Mouse (Mus musculus): ENCODE measurements at regions not wholly inside any gene's neighbourhood (a gene's known extent, or its start where the extent isn't known, plus 50 kb on each side); places are given as distances from the start of the nearest gene placed in this dataset.

DNA sequence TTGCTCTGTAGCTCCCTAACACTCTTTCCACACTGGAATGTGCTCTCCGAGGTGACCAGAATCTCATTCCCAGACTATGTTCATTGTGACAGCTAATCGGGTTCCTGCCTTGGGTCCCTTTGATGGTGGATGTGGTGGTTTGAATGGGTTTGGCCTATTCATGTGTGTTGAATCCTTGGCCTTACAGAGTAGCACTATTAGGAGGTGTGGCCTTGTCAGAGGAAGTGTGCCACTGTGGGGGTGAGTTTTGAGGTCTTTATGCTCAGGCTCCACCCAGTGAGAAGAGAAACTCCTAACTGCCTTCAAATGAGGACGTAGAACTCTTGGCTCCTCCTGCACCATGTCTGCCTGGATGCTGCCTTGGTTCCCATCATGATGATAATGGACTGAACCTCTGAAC, 232.8 kb downstream of the Sipa1l2 start:
- Histone ChIP-seq H3K27me3 (replicated peaks) (no peaks in the 10 kb centered on the region), H3K4me2 (ENCODE audit: insufficient read depth, low read depth, poor library complexity, severe bottlenecking) (no peak overlapping the region), H3K79me2 (replicated peaks; ENCODE audit: control insufficient read depth, extremely low read depth, insufficient read depth, poor library complexity, severe bottlenecking) (no peaks in the 10 kb centered on the region), H3K4me3 (replicated peaks in 1 of 3; ENCODE audit: low read depth in 2 of 3, low read length in 2 of 3, poor library complexity in 1 of 3) (no peak overlapping the region), H3K4me1 (ENCODE audit: control insufficient read depth in 1 of 2, insufficient read depth in 2 of 2) (peaks cover 5 to 20% of the 10 kb centered on the region in 2 experiments), H3K27ac (ENCODE audit: insufficient read depth, low read depth) (no peak overlapping the region), H3K9me3 (replicated peaks; ENCODE audit: low read length) (no peaks in the 10 kb centered on the region), H3K9ac (ENCODE audit: insufficient read depth, low read depth) (no peak overlapping the region), H3K36me3 (replicated peaks in 1 of 2; ENCODE audit: control insufficient read depth in 1 of 2, insufficient read depth in 1 of 2, low read length in 1 of 2) (no peaks in the 10 kb centered on the region)
- in situ Hi-C loops (cut with MboI; ENCODE audit: low pct_ligation_motif_present, low pct_unique_long_range_greater_than_20kb, low sequenced_read_pairs) (loop anchor here (25.0 kb wide), 1 partner anchor 226 kb away; the partner anchor contains the start of gene Sipa1l2), dilution Hi-C loops (cut with MboI; ENCODE audit: extremely low pct_ligation_motif_present, extremely low pct_unique_long_range_greater_than_20kb, low sequenced_read_pairs) (no loop called here)
- DNase-seq (ENCODE audit: extremely low read depth), result peak; percentile 71
- no peak for TF ChIP-seq EP300 (IDR thresholded peaks at IDR 0.05; ENCODE audit: low read length)
- no peak for TF ChIP-seq MEF2A (IDR thresholded peaks at IDR 0.05; ENCODE audit: borderline replicate concordance, low read depth, low read length)
- no peak for TF ChIP-seq ETS1 (conservative IDR thresholded peaks at IDR 0.05; ENCODE audit: low read depth, low read length)
- TF ChIP-seq USF1 (IDR thresholded peaks at IDR 0.05; ENCODE audit: low read depth, low read length), result no peak
- no peak for TF ChIP-seq MAZ (IDR thresholded peaks at IDR 0.05; ENCODE audit: low read depth, low read length)
- TF ChIP-seq NRF1 (IDR thresholded peaks at IDR 0.05; ENCODE audit: low read depth, low read length), result no peak
- TF ChIP-seq MXI1 (IDR thresholded peaks at IDR 0.05; ENCODE audit: low read depth, low read length), result no peak
- no peak for TF ChIP-seq CTCF (conservative IDR thresholded peaks at IDR 0.05 in 1 of 2, IDR thresholded peaks at IDR 0.05 in 1 of 2; ENCODE audit: low read depth in 2 of 2, low read length in 2 of 2)
- no peak for TF ChIP-seq ZKSCAN1 (IDR thresholded peaks at IDR 0.05; ENCODE audit: borderline replicate concordance, low read depth, low read length)
- TF ChIP-seq CHD2 (IDR thresholded peaks at IDR 0.05; ENCODE audit: low read length), result no peak
- TF ChIP-seq KAT2A (IDR thresholded peaks at IDR 0.05; ENCODE audit: insufficient replicate concordance, low read length), result no peak
- TF ChIP-seq CHD1 (IDR thresholded peaks at IDR 0.05; ENCODE audit: low read depth, low read length), result no peak
- no peak for TF ChIP-seq TCF12 (IDR thresholded peaks at IDR 0.05; ENCODE audit: low read depth, low read length)
- TF ChIP-seq UBTF (IDR thresholded peaks at IDR 0.05; ENCODE audit: low read depth, low read length), result no peak
- no peak for TF ChIP-seq HCFC1 (IDR thresholded peaks at IDR 0.05; ENCODE audit: low read depth, low read length)
- TF ChIP-seq ZNF384 (IDR thresholded peaks at IDR 0.05; ENCODE audit: low read depth, low read length), result no peak
- no peak for TF ChIP-seq RCOR1 (conservative IDR thresholded peaks at IDR 0.05; ENCODE audit: low read depth, low read length)

DNA sequence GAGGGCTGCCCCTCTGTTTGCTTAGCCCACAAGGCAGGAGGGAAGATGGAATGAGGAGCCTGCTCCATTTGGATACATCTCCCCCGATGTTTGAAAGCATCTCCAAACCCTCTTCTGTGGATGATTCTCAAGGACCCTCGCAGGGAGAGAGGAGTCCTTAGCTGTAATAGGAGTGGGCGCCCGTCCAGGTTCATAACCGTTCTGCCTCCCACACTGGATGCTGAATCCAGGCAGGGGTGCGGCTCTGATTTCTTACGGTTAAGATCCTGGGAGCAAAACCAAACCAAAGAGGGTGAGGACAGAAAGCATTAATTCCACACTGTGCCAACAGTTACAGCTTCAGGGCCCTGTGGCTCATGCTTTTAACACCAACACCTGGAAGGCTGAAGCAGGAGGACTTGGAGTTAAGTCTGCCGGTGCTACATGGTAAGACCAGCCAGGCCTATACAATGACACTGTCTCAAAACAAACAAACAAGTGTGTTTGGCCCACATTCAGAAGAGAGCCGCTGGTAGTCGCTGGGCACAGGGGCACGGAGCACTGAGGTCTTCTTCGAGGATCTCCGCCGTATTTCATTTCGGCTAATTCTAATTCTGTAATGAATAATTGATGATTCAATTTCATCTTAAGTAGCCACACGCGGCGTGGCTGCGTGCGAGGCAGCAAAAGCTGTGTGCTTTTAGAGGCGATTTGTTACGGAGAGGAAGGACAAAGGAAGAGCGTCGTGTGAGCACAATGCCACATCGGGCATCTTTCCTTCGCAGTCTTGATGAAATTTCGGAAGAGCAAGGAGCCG, 233.8 kb downstream of the Sipa1l2 start:
- Histone ChIP-seq H3K4me3 (replicated peaks in 1 of 3; ENCODE audit: low read depth in 2 of 3, low read length in 2 of 3, poor library complexity in 1 of 3) (no peak overlapping the region), H3K9me3 (replicated peaks; ENCODE audit: low read length) (no peaks in the 10 kb centered on the region), H3K4me2 (ENCODE audit: insufficient read depth, low read depth, poor library complexity, severe bottlenecking) (no peak overlapping the region), H3K27ac (ENCODE audit: insufficient read depth, low read depth) (no peak overlapping the region), H3K4me1 (ENCODE audit: control insufficient read depth in 1 of 2, insufficient read depth in 2 of 2) (peaks cover 5 to 20% of the 10 kb centered on the region in 2 experiments), H3K79me2 (replicated peaks; ENCODE audit: control insufficient read depth, extremely low read depth, insufficient read depth, poor library complexity, severe bottlenecking) (no peaks in the 10 kb centered on the region), H3K36me3 (replicated peaks in 1 of 2; ENCODE audit: control insufficient read depth in 1 of 2, insufficient read depth in 1 of 2, low read length in 1 of 2) (no peaks in the 10 kb centered on the region), H3K27me3 (replicated peaks) (no peaks in the 10 kb centered on the region), H3K9ac (ENCODE audit: insufficient read depth, low read depth) (no peak overlapping the region)
- in situ Hi-C loops (cut with MboI; ENCODE audit: low pct_ligation_motif_present, low pct_unique_long_range_greater_than_20kb, low sequenced_read_pairs), result loop anchor here (25.0 kb wide), 1 partner anchor 227 kb away; the partner anchor contains the start of gene Sipa1l2
- dilution Hi-C loops (cut with MboI; ENCODE audit: extremely low pct_ligation_motif_present, extremely low pct_unique_long_range_greater_than_20kb, low sequenced_read_pairs), result no loop called here
- TF ChIP-seq IRF4 (IDR thresholded peaks at IDR 0.05; ENCODE audit: low read depth, low read length) (no peak), E2F4 (IDR thresholded peaks at IDR 0.05; ENCODE audit: insufficient replicate concordance, low read depth, low read length) (no peak), MAX (IDR thresholded peaks at IDR 0.05; ENCODE audit: low read length) (no peak), CHD2 (IDR thresholded peaks at IDR 0.05; ENCODE audit: low read length) (no peak), TCF12 (IDR thresholded peaks at IDR 0.05; ENCODE audit: low read depth, low read length) (no peak), ZC3H11A (IDR thresholded peaks at IDR 0.05; ENCODE audit: low read depth, low read length) (no peak), CTCF (conservative IDR thresholded peaks at IDR 0.05 in 1 of 2, IDR thresholded peaks at IDR 0.05 in 1 of 2; ENCODE audit: low read depth in 2 of 2, low read length in 2 of 2) (no peak), JUN (IDR thresholded peaks at IDR 0.05; ENCODE audit: insufficient read depth, low read depth, low read length) (no peak)
- no peak for DNase-seq (ENCODE audit: extremely low read depth)

Data from CH12.LX (cell line).